Mouse (Mus musculus) heart, embryonic 14.5 days (tissue): ENCODE measurements at regions not wholly inside any gene's neighbourhood (a gene's known extent, or its start where the extent isn't known, plus 50 kb on each side); places are given as distances from the start of the nearest gene placed in this dataset.

Source experiments
- ATAC-seq: fragments of 200-750 bp; cut with Nextera tagmentation; 2 replicates; pipeline ENCODE4 v1.8.0; 2017; ENCODE audit warnings: low read depth, moderate TSS enrichment; ENCODE audit not compliant: insufficient number of reproducible peaks, insufficient read depth, low FRiP score
- H3K27ac ChIP-seq, 2 experiments: fragments of 200-500 bp in 1 of 2; fragments of 300-500 bp in 1 of 2; sonication (generic) in 1 of 2; replicated peaks in 1 of 2; 2 replicates each; pipeline ENCODE4 v1.5.1; 2012 to 2014; ENCODE audit warnings: low read depth in 2 of 2, low read length in 2 of 2, control low read depth in 1 of 2, mild to moderate bottlenecking in 1 of 2, mixed read lengths in 1 of 2; ENCODE audit not compliant: control insufficient read depth in 1 of 2, insufficient read depth in 1 of 2
- H3K27me3 ChIP-seq: fragments of 300-500 bp; sonication (generic); 2 replicates; pipeline ENCODE4 v1.6.1; 2014; ENCODE audit warnings: mild to moderate bottlenecking, low read length, control low read depth; ENCODE audit not compliant: control insufficient read depth, insufficient read depth
- H3K36me3 ChIP-seq: fragments of 300-500 bp; sonication (generic); 2 replicates; pipeline ENCODE4 v1.6.1; 2014; ENCODE audit warnings: mild to moderate bottlenecking, control low read depth, low read length, mixed read lengths; ENCODE audit not compliant: control insufficient read depth, insufficient read depth
- H3K4me1 ChIP-seq, 2 experiments: fragments of 200-500 bp in 1 of 2; fragments of 300-500 bp in 1 of 2; sonication (generic) in 1 of 2; 2 replicates each; pipeline ENCODE4 v1.6.1; 2012 to 2014; ENCODE audit warnings: low read length in 2 of 2, control low read depth in 1 of 2, mixed read lengths in 1 of 2; ENCODE audit not compliant: control insufficient read depth in 2 of 2, insufficient read depth in 2 of 2
- H3K4me2 ChIP-seq: fragments of 300-500 bp; sonication (generic); 2 replicates; pipeline ENCODE4 v1.6.1; 2014; ENCODE audit warnings: mild to moderate bottlenecking, low read length
- H3K4me3 ChIP-seq, 2 experiments: fragments of 200-500 bp in 1 of 2; fragments of 300-500 bp in 1 of 2; sonication (generic) in 1 of 2; 2 replicates each; pipeline ENCODE4 v1.5.1; 2012 to 2014; ENCODE audit warnings: low read length in 2 of 2, mild to moderate bottlenecking in 2 of 2, control low read depth in 1 of 2, low read depth in 1 of 2, moderate library complexity in 1 of 2; ENCODE audit not compliant: control insufficient read depth in 1 of 2, insufficient read depth in 1 of 2
- H3K9ac ChIP-seq: fragments of 300-500 bp; sonication (generic); 2 replicates; pipeline ENCODE4 v1.6.1; 2014; ENCODE audit warnings: mild to moderate bottlenecking, low read length
- H3K9me3 ChIP-seq: fragments of 300-500 bp; sonication (generic); 2 replicates; pipeline ENCODE4 v1.6.1; 2016; ENCODE audit warnings: low read length, control low read depth; ENCODE audit not compliant: control insufficient read depth
- WGBS: fragments of 180-500 bp; shearing (Covaris S2); extraction: QIAGEN DNeasy Blood & Tissue Kit; methylation state at CpG from one replicate; pipeline ENCODE4 v1.1.7; 2014; 5-methylcytosine and 5-hydroxymethylcytosine counted together

DNA sequence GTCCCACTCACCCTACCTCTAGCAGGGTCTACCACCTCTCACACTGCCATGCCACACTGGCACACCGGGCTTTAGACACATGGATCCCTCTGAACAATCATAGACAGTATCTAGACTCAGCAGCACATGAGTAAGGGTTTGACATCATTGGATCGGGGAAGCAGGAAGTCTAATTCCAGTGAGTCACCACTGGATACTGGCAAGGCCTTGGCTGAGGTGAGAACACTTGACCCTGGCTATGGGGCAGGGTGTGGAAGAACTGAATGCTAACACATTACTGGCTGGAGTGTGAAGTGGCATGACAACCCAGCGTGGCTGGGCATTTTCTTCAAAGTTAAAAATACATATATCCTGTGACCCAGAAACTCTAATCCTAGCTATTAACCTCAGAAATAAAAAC lies 114.4 kb downstream of the H2afy start:
- no peak for ATAC-seq
- WGBS, result 69% methylated on average over 3 of the region's 3 CpGs
- Histone ChIP-seq H3K9ac (no peak overlapping the region), H3K27ac (no peak overlapping the region), H3K36me3 (no peaks in the 10 kb centered on the region), H3K4me3 (no peak overlapping the region), H3K4me2 (no peak overlapping the region), H3K4me1 (peaks cover 9 to 15% of the 10 kb centered on the region in 2 experiments), H3K9me3 (no peaks in the 10 kb centered on the region), H3K27me3 (no peaks in the 10 kb centered on the region)

DNA sequence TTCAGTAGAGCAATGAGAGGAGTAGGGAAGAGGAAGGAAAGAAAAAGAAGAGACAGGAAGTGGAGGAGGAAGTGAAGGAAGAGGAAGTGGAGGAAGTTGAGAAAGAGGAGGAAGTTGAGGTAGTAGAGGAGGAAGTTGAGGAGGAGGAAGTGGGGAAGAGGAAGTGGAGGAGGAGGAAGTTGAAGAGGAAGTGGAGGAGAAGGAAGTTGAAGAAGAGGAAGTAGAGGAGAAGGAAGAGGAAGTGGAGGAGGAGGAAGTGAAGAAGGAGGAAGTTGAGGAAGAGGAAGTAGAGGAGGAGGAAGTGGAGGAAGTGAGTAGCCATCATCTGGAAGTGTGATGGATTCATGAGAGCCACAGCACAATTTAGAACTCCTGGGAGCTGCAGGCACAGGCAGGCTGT lies 122.2 kb downstream of the H2afy start:
- no peaks in the 10 kb centered on the region for H3K27me3 ChIP-seq
- no peak for ATAC-seq
- H3K4me3 ChIP-seq, result no peak overlapping the region
- H3K9ac ChIP-seq, result no peak overlapping the region
- no peak overlapping the region for H3K4me2 ChIP-seq
- H3K36me3 ChIP-seq, result no peaks in the 10 kb centered on the region
- no peak overlapping the region for H3K27ac ChIP-seq
- no peaks in the 10 kb centered on the region for H3K9me3 ChIP-seq
- no peaks in the 10 kb centered on the region for H3K4me1 ChIP-seq

DNA sequence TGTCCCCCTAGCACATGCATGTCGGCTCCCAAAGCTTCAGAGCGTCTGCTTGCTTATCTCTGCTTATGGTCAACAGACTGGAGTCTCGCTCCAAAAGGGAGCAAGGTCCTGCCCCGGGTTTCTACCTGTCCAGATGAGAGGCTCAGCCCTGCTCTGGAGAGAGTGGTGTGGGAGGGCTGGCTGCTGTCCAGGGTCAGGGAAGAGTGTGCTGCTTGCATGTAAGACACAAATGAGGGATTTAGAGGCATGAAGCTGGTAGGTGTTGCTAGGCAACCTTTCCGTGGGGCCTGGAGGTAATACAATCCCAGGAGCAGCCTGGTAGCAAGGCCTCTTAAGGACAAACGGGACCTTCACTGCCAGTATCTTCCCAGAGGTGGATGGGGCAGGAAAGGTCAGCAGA lies 125.7 kb downstream of the H2afy start:
- H3K36me3 ChIP-seq, result no peaks in the 10 kb centered on the region
- ATAC-seq, result no peak
- H3K9me3 ChIP-seq, result no peaks in the 10 kb centered on the region
- H3K27ac ChIP-seq, result no peak overlapping the region
- WGBS, result 31% methylated on average over 6 of the region's 6 CpGs
- no peaks in the 10 kb centered on the region for H3K27me3 ChIP-seq
- no peak overlapping the region for H3K4me3 ChIP-seq
- H3K4me1 ChIP-seq, result no peaks in the 10 kb centered on the region
- H3K9ac ChIP-seq, result no peak overlapping the region
- H3K4me2 ChIP-seq, result no peak overlapping the region

DNA sequence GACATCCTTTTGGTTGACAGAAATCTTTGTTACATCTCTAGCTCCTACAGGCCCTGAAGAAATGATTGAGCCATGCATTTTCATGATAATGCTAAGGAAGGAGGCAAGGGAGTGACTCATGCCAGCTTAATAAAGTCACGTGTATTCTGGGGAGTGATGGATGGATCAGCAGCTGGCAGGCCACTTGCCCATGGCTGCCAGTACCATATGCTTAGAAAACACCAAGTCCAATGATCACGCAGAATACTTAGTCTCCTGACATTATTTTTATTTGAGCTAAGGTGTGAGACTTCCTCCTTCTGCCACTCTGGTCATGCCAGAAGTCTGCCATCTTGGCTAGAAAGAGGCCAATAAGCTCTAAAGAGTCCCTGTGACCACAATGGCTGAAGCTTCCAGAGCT lies 129.3 kb downstream of the H2afy start:
- Histone ChIP-seq H3K4me3 (no peak overlapping the region), H3K4me2 (no peak overlapping the region), H3K9me3 (no peaks in the 10 kb centered on the region), H3K4me1 (peaks cover 0 to 4% of the 10 kb centered on the region in 2 experiments; a peak in 1 of 4 replicates), H3K9ac (no peak overlapping the region), H3K27me3 (no peaks in the 10 kb centered on the region), H3K27ac (no peak overlapping the region), H3K36me3 (no peaks in the 10 kb centered on the region)
- whole genome bisulfite sequencing, result 73% methylated on average over 2 of the region's 2 CpGs
- no peak for ATAC-seq

DNA sequence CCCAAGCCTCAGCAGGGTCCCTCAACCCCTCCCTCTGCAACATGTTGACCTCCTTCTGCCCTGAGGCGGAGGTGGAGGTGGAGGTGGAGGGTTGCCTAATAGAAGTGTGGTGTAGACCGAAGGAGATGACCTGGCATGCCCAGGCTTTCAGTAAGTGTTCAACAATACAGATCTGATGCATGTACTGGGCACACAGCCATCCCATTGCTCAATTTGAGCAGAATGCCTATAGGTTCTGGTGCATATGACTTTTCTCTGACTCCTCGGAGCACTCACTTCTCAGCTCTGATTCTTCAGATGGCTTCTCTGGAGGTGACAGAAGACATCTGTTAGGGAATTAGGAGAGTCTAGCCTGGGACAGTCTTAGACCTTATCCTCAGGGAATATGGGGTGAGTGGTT lies 130.4 kb downstream of the H2afy start:
- Histone ChIP-seq H3K27ac (no peak overlapping the region), H3K9me3 (no peaks in the 10 kb centered on the region), H3K4me1 (peaks cover 0 to 4% of the 10 kb centered on the region in 2 experiments; a peak in 1 of 4 replicates), H3K27me3 (no peaks in the 10 kb centered on the region), H3K36me3 (no peaks in the 10 kb centered on the region), H3K4me3 (no peak overlapping the region), H3K9ac (no peak overlapping the region), H3K4me2 (no peak overlapping the region)
- no peak for ATAC-seq
- 77% methylated on average over 3 of the region's 3 CpGs for WGBS

DNA sequence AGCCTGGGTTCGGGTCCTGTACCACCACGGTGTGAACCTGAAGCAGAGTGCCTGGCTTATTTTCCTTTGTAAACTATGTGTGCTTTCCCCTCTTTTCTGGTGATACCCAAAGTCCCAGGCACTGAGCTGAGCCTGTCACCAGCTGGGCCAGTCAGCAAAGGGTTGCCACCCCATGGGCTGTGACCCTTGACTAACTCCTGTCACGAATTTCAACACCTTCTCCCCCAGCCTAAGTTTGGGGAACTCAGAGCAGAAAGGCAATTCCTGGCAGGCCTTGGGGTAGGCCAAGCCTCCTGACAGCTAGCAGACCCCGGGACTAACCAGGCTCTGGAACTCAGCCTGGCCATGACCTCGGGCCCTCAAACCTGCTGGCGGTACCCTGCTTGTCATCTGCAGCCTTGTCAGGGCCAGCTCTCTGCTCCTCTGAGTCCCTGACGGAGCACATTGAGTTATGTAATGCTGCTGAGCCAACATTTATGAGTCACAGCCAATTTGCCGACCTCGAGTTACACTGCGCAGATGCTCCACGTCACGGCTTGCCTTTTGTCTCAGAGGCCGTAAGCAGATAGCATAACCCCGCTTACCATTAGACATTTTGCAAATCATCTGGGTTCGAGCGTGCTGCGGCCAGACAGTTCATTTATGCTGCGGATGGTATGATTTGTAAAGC lies 132.3 kb downstream of the H2afy start:
- no peaks in the 10 kb centered on the region for H3K27me3 ChIP-seq
- no peaks in the 10 kb centered on the region for H3K36me3 ChIP-seq
- H3K9ac ChIP-seq, result no peak overlapping the region
- H3K4me2 ChIP-seq, result no peak overlapping the region
- ATAC-seq, result no peak
- H3K9me3 ChIP-seq, result no peaks in the 10 kb centered on the region
- peaks cover 0 to 4% of the 10 kb centered on the region in 2 experiments; a peak in 1 of 4 replicates for H3K4me1 ChIP-seq
- H3K4me3 ChIP-seq, result no peak overlapping the region
- 61% methylated on average over 18 of the region's 18 CpGs for WGBS
- H3K27ac ChIP-seq, result no peak overlapping the region

DNA sequence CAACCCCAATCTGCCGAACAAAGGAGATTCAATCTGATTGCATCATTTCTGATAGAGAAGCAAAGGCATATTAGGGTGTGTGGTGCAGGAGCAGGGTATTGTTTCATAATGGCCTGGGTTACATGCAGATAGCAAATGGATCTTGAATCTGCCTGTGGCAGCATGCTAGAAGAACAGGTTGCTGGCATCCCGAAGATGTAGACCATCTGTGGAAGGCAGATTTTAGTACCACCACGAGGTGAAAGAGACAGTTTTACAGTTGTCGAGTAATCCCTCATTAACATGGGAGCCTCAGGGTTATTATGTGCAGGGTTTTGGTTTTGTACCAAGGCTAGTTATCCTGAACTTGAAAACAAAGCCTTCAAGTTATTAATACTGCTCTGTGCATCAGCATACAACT lies 140.9 kb downstream of the H2afy start:
- no peaks in the 10 kb centered on the region for H3K4me1 ChIP-seq
- H3K27me3 ChIP-seq, result peaks cover 7% of the 10 kb centered on the region; the same call in 1 of the 2 replicates
- H3K4me2 ChIP-seq, result no peak overlapping the region
- ATAC-seq, result no peak
- H3K9ac ChIP-seq, result no peak overlapping the region
- no peaks in the 10 kb centered on the region for H3K36me3 ChIP-seq
- H3K9me3 ChIP-seq, result no peaks in the 10 kb centered on the region
- H3K27ac ChIP-seq, result no peak overlapping the region
- H3K4me3 ChIP-seq, result no peak overlapping the region
- WGBS, result 69% methylated on average over 4 of the region's 4 CpGs

DNA sequence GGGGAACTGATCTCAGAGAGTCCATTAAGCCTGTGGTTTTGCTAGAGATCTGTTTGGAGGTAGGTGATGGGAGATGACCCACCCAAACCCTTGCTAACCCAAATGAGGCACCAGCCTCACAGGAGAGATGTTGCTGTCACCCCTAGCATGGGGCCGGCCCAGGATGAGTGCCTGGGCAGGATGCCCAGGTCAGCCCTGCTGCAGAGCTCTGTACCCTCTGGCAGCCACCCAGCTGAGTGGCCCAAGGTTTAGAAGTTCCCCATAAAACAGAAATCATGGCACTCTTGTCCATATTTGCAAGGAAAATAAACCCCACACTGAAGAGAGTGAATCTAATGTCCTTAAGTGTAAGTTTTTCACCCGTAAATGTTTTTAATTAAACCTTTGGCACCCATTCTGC lies 141.7 kb downstream of the H2afy start:
- Histone ChIP-seq H3K36me3 (no peaks in the 10 kb centered on the region), H3K9ac (no peak overlapping the region), H3K27ac (no peak overlapping the region), H3K9me3 (no peaks in the 10 kb centered on the region), H3K4me2 (no peak overlapping the region), H3K4me3 (no peak overlapping the region), H3K27me3 (peaks cover 7% of the 10 kb centered on the region; the same call in 1 of the 2 replicates), H3K4me1 (no peaks in the 10 kb centered on the region)
- ATAC-seq, result no peak
- WGBS, result 79% methylated on average over 2 of the region's 2 CpGs
